Mouse (Mus musculus) right cerebral cortex, postnatal 4 days (tissue): ENCODE measurements around the gene Col24a1.

Source experiments
- DNase-seq: peaks from one replicate; pipeline ENCODE4 v3.0.0-alpha.2; 2022

The Col24a1 gene

DNA sequence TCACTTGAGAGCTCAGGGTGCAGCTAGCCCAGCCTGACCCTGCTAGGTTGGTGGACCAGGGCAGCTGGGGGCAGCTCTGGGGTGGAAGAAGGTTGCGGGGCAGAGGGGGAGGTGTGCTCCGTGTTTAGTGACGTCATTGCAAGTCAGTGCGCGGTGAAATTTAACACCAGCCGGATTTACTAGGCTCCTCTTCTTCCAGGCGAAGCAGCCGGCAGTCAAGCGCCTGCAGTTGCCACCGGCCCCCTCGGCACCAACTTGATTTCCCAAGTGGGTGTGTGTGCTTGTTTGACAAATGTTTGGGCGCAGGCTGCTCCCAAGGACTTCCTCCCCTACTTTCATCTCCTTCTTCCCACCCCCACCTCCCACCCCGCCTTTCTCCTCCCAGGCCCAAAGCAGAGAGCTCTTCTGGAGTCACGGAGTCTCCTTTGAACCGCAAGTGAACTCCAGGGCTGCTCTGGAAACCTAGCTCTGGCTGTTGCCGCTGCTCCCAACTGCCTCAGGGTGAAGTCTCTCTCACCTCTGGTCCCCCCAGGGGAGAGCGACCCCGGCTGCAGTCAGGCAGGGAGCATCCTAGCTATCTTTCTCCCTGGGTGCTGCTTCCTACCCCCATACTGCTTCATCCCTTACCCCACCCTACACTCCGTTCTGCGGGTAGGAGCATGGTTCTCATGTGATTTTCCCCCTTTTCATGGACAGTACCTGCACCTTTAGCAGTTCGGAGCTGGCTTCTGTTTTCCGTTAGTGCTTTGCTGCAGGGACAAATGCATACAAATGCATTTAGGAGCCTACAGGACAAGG lies at the start of gene Col24a1:
Col24a1 (plus strand) TSS at position 136 of the 798 bp plus-strand sequence.
- peak; percentile 12 for DNase-seq

DNA sequence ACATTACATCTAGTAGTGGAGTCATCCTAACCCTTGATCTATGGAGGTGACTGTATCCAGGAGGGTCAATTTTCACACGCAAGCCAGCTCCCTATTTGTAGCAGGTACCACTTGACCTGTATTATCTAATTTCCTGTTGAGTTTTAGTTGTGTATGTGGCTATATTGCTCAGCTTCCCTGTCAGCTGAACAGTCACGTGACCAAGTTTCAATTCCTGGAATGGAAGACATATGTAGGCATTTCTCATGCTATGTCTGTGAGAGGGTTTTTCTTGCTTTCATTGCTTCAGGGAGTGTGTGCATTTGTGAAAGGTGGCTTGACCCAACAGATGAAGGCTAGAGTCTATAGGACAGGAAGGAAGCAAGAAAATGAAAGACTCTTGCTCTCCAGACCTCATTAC lies 44.2 kb upstream of the Col24a1 start:
- DNase-seq = no peak

DNA sequence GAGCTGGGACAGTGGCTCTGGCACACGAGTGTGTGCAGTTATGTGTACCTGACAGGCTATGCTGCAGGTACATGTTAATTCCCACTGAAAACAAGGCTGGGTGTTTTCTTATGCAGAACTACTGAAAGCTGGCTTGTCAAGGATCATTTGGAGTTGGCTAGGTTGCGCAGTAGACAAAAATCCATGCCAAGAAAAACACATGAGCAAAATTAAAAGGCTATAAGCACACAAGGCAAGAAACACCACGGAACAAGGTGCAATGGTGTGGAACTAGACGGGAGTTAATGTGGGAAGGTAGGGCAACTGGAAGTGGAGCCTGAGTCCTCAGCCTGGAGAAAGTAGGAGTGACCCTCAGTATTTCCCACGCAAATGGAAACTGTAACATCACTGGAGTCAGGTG lies 39.2 kb upstream of the Col24a1 start:
- no peak for DNase-seq

DNA sequence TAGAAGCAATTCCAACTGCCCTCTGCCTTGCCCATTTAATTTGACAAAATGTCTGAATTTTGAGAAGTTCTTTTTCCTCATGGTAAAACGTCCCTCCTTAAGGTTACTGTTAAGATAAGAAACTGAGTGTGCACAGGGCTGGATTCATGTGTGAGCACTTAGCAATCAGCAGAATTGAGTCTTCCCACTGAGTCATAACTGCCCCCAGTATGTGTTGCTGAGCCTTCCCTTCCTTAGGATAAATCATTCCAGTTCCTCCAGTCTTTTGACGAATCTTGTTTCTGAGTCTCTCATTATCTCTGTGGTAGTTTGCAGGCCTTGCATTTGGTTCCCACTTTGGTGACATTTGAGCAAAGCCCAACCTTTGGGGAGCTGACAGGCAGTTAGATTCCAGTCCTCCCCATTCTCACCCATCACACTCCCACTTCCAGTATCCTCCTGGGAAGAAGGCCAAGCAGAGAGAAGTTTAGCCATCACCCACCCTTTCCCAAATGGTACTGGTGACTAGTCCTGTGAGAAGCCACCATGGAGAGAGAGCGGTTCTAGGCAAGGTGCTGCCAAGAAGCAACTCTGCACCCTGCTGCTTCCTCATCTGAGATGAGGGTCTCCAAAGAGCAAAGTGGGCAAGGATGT lies 37.4 kb upstream of the Col24a1 start:
- DNase-seq = no peak

DNA sequence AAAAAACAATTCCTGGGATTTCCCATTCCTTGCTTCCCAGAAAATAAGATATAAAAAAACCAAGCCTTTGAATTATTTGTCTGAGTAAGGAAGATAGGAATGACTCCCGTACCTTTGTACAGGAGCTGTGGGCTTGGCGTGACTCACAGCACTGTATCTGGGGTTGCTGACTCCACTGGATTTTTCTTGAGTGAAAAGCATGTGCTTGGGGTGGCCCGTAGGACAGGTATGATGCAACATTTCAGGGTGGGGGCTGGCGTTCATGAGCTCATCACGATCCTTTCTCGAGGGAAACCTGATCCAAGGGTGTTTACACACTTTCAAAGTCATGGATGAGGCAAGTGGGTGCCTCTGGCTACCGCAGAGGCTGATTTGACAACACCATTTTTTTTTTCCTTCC lies 35.6 kb upstream of the Col24a1 start:
- no peak for DNase-seq

DNA sequence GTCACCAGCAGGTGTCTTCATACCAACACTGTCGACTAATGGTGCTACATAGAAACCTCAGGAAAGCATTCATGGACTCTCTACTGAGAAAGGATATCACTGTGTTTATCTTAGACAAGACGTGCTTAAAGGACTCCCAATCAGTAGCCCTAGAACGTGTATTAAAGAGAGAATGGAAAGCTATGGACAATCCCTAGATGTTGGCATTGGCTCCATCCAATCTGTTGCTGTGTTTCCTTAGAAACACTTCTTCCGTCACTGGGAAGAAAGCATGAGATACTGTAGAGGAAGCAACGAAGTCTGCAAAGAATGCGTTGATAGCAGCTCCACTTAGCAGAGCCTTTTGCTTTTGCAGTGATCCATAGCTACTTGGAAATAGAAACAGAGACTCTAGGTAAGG lies 32.6 kb upstream of the Col24a1 start:
- no peak for DNase-seq

DNA sequence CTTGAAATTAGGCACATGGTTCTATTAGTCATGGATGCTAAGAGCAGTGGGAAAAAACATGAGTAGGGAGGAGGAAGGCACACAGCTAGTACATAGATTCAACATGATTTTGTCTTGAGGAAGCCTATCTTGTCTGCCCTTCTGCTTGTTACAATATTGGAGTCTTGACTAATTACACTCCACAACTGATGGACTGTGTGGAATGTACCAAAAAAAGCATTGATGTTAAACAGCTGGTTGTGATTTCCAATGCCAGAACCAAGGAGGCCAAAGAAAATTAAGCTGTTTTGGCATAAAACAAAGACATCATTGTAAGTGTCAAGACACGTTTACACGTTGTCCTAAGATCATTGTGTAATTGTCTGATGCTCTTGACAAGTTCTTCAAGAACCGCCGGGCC lies 29.1 kb upstream of the Col24a1 start:
- no peak for DNase-seq

DNA sequence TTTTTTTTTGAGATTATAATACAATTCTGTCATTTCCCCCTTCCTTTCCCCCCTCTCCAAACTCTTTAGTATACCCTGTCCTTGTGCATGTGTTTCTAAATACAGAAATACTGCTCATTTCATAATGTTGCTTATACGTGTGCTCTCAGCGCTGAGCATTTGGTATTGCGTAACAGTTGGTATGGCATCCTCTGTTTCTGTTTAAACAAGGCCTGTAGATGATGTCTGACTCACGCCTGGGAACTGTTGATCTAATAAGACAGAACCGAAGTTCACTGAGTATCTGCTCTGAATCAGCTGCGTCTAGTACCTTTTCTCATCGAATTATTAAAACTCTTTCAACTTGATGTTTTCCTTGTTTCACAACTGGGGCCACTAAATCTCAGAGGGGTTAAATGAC lies 24.2 kb upstream of the Col24a1 start:
- no peak for DNase-seq

DNA sequence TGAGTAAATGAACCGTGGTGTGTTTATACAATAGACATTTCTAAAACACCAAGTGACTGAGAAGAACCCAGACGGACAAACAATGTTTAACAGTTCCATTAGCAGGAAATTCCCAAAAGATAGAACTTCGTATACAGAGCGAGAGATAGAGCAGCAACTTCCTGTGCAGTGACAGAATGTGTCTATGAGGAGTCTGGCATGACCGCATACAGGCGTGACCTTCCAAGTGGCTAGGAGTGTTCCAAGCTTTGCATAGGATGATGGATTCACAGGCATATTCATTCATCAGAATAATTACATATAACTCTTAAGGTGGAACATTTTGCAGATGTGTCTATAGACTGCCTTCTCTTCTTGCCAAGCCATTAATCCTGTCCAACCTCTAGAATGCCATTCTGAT lies 18.1 kb upstream of the Col24a1 start:
- DNase-seq = no peak

DNA sequence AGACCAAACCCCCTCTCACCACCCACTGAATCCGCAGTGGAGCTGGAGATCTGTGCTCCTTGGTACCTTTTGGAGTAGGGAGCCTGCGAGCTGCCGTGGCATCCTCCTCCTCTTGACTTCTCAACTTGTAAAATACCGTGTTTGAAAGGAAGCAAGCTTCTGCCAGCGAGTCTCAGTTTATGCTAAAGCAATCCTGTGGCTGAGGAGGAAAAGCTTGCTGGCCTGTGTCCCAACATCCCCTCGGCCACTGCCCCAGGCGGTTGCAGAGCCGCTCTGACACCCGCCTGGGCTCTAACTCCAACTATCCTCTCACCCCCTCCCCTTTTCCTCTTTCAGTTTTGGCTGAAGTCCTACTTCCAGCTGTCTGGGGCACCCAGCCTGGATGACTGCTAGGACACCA lies 935 bp downstream of the Col24a1 start:
- peak; percentile 5 for DNase-seq

DNA sequence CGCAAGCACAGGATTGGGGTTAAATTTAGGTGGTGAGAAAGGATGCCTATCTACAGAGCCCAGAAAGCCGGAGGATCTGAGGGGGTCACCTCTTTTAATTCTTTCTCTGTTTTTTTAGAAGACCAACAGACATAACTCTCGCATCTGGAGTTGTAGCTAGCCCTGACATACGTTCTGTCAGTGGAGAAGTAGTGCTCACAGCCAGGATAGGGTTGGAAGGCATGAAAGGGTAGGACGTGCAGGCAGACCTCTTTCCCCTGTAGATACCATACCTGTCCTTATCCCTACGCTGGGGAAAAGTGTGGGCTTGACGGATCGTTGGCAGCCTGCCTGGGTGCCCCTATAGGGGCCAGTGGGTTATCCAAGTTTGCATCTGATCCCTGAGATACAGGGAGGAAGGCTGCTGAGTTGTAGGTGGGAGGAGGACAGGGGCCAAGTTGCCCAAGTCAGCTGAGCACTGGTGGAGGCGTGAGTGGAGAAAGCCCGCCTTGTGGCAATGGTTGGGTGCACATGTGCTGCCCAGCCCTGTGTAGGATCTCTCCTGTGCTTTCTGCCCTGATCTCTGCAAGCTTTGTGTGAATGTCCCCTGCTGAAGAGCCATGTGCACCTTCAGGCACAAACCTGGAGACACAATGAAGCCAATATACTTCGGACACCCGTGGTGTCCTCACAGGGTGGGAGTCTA lies 1.5 kb downstream of the Col24a1 start:
- no peak for DNase-seq

DNA sequence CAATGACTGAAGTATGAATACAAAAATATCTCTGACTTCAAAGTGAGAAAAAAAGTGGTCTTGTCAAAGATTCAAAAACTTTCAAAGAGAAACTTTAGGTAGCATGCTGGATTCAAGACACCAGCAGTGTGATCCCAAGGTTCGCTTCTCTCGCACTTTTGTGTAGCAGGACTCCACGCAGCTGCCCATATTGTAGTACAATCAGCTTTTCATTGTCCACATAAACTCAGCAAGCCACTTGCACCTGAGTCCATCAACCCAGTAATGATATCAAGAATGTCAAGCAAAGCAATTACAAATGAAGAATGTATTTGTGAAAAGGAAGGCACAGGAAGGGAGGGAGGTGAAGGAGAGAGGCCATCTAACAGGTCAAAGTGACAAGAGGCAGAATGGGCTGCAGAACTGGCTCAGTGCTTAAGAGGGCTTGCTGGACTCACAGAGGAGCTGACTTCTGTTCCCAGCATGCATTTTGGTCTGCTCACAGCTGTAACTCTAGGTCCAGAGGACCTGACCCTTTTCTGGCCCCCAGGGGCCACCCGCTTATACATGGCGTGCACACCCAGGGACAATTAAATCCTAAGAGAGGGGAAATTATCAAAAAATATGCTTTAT lies 7.8 kb downstream of the Col24a1 start:
- no peak for DNase-seq

DNA sequence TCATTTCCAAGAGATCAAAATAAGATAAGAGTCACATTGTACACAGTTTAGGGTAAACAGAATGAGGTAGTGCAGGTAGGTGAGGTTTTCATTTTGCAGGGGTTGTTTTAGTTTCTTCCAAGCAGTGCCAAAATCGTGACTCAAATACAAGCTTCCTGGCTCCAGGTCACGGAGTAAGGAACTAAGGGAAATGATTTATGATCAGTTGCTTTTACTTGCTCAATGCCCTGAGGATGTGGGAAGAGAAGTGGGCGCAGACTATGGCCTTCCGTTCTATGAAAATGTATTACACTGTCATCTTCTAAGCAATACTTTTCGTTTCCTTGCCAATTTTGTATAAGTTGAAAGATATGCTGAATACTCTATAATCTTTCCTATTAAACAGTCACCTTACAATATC lies 13.0 kb downstream of the Col24a1 start:
- no peak for DNase-seq

DNA sequence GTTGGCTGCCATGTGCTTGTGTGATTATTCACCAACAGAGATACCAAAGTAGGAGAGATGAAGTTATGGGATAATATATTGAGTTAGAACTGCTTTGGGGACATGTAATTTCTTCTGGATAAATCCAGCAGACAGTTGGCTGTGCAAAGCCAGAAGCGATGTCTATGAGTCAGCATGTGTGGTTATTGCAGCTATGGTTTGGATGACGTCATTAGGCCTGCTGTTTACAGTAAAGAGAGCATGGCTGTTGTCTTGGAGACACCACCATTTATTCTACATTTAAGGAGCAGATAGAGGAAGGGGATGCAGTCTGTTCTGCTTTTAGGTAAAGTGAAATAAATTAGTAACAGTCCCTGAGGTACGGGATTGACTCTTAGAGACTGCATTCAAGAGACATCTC lies 14.9 kb downstream of the Col24a1 start:
- DNase-seq = no peak

DNA sequence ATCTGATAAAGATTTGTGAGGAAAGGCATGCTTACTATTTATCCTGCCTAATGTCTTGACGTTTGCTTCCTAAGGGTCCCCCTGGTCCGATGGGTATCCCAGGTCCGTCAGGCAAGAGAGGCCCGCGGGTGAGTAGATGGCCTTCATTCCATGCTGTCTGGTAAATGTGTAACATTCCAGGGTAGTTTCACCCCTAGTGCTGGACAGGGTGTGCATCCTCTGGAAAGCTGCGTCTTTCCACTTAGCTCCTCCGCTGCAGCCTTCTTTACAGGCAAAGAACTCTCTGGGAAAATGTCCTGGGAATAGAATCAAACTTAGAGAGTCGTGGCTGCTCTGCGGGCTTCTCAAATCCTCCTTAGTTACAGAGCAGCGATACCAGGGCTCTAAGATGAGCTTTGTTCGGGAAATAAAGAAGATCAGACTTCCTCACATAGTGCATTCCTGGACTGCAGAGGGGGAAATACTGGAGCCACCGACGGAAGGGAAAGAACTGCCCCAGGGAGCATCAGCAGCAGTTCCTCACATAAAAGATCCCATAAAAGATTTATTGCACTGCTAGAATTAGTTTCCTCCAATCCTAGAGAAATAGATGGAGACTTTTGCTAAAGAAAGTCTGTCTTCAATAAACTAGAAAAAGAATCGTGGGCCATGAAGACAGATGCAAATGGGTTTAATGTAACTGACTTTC lies 28.5 kb downstream of the Col24a1 start:
- DNase-seq = no peak

DNA sequence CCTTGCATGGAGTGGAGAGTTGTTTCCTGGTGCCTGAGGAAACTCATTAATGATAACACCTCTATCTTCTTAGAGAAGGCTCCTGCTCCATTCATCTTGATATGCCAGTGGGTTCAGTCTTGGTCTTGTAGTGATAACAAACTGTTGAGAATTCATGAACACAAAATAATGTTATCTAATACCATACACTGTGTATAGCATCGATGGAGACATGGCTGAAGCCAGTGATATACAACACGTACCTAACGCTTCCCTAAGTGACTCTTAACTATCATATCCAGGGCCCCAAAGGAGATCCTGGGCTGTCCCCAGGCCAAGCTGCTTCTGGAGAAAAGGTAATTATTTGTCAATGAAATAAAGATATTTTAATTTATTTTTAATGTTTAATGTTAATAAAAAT lies 33.1 kb downstream of the Col24a1 start:
- no peak for DNase-seq

DNA sequence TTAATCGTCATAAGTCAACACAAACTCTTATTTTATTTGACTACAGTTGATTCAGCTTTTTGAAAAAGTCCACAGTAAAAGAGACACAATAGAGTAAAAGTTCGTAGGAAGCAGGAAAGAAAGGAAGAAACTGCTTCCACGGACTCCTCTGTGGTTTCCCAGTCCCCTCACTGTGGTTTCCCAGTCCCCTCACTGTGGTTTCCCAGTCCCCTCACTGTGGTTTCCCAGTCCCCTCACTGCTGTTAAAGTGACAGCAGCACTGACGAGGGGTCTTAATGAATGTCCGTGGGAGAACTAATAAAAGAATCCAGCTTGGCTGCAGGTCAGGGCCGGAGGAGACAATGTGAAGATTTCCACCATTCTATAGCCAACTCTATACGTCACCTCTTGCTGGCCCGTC lies 39.4 kb downstream of the Col24a1 start:
- no peak for DNase-seq

DNA sequence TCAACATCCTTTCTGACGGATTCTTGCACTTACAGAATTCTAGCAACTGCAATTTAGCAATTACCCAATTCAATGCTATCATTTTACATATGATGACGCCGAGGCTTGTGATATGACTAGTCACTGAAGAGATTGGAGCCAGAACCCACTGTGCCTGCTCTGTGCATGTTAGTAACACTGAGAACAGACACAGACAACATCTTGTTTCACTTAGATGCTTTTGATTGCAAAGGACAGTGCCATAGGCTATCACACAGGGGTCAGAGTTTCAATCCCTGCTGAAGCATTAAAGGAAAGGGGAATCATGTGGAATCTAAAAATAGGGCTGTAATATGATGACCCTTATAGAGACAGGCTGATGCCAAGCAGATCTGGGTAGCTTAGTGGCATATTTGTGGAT lies 41.8 kb downstream of the Col24a1 start:
- DNase-seq = no peak

DNA sequence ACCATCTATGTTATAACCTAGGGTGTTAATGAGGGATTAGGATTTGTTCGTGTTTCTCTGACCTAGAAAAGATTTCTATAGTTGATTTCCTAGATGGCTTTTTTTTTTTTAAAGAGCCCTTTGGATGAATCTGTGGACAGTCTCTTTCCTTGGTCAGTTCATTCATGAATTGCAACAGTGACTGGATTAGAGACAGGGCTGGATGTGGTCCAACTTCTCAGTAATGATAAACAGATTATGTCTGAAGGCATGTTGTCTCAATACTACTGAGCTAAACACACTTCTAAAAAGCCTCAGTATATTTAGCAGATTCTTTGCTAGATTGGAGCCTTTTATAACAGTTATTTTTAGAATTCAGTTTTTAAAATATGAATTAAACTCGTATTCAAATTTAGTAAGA lies 44.9 kb downstream of the Col24a1 start:
- no peak for DNase-seq

DNA sequence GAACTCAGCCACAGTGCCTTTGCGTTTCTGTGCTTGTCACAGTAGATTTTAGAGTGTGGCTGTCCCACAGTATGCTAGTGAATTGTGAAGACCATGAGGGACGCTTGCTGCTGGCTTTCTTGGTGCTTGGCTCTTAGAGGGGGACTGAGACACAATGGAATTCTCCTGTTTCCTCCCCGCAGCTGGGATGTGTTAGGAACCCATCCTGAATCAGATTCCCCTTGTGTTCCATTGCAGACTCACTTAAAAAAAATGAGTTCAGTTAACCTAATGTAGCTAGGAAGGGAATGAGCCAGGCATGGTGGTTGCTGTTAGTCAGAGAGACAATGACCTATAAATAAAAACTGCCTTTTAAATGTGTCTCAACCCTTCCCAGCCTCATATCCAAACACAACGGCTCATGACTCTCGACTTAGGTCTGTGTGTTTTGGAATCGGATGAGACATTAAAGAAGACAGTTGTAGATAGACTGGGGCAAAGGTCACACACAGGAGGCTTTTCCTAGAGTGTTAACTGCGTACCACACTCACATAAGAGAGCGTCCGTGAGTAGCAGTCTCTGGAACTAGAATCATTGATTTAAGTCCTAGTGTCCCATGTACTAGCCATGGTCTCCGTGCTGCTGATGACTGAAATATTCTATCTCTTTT lies 47.7 kb downstream of the Col24a1 start:
- DNase-seq = no peak

DNA sequence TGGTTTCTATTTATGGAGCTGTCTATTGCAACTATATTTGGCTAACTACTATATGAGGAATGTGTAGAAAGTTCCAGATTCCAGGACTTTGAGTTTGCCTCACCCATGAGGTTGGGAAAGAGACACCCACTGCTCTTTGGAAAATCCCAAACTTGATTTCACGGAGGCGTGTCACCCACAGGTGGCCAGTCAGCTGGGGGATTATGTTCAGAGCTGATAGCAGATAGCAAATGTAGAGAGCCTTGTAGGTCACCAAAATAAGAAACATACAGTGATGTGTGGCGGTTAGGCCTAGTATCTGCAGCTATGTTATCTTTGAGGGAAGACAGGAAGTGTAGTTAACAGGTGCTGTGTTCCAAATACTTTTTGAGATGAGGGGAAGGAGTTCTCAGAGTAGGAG lies 56.4 kb downstream of the Col24a1 start:
- DNase-seq = no peak

DNA sequence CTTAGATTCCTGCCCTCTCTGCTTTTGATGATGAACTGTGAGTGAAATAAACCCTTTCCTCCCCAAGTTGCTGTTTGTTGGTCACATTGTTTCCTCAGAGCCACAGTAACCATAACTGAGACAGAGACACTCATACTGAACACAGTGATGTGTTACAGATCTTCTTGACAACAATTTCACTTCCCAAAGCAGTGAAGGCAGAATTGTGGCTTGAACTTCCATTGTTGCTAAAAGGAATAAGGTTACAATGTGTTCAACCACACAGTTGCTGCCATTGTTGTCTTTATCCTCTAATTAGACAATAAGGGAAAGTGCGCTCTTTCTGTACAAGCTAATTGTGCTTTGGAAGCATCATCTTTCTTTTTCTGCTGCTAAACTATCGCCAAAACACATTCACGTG lies 61.7 kb downstream of the Col24a1 start:
- DNase-seq = no peak
